Mouse (Mus musculus): ENCODE results near the gene Sema3d. TPM values are rescaled to one million over a fixed set of nuclear protein-coding genes. Genes with fewer than 3 reads are reported as not detected.

The Sema3d gene
- total RNA-seq, 1 experiment from 2014 or later, result 2.3 TPM

GRCm38 (mm10) chr5:12634227-12634980 is 251.2 kb downstream of the Sema3d start:
- DNase-seq, result no peak

DNA sequence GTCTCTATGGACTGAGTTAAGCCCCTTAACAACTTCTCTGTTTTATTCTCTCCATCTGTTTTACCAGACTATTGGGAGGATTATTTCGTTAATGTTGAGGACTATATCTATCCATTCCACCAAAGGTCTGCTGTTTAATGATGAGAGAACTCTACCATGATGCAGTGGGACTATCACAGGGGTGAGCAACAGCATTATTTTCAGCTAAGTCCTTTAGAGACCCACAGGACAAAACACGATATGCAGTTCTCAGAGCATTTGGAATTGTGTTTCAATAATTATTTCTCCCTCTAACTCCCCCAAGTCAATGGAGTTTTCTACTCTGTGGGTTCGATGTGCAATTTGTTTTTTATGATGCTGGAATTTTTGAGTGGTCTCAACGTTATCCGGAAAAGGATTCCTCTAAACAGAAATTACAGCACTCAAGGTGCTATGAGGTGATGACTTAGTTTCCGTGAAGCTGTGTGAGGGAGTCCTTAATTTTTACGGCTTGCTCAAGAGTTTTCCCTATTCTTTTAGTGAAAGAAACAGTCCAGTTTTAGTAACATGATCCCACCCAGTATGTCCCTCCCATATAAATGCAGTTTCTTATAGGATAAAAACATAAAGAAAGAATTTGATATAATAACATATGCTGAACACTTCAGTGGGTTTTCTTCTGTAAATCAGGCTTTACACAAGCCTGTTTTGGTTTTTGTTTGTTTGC is 254.7 kb downstream of the Sema3d start:
- no peak for DNase-seq
